Mouse (Mus musculus) ES-Bruce4 (cell line): ENCODE measurements around the gene Tnc. TPM values are rescaled to one million over a fixed set of nuclear protein-coding genes. Genes with fewer than 3 reads are reported as not detected.

Experiments used
- H3K27ac ChIP-seq: 2 replicates; pipeline ENCODE4 v1.5.1; 2012; ENCODE audit warnings: low read length, inconsistent platforms; ENCODE audit not compliant: insufficient read depth
- H3K27me3 ChIP-seq: 2 replicates; pipeline ENCODE4 v1.6.1; 2012; ENCODE audit warnings: mild to moderate bottlenecking, low read length, inconsistent platforms; ENCODE audit not compliant: control insufficient read depth, poor library complexity, insufficient read depth, severe bottlenecking
- H3K36me3 ChIP-seq: 2 replicates; pipeline ENCODE4 v1.6.1; 2012; ENCODE audit warnings: inconsistent platforms, mild to moderate bottlenecking, low read length, moderate library complexity; ENCODE audit not compliant: control insufficient read depth, poor library complexity, insufficient read depth, severe bottlenecking
- H3K4me1 ChIP-seq: one replicate; pipeline ENCODE4 v1.8.1; 2011; ENCODE audit warnings: low read length; ENCODE audit not compliant: control insufficient read depth, insufficient read depth
- H3K4me3 ChIP-seq: 2 replicates; pipeline ENCODE4 v1.5.1; 2011; ENCODE audit warnings: low read depth, mild to moderate bottlenecking, low read length
- H3K9ac ChIP-seq: 2 replicates; pipeline ENCODE4 v1.6.1; 2012; ENCODE audit warnings: low read depth, mild to moderate bottlenecking, inconsistent platforms; ENCODE audit not compliant: poor library complexity, severe bottlenecking
- H3K9me3 ChIP-seq: replicated peaks from 2 replicates; pipeline ENCODE4 v1.6.1; 2012; ENCODE audit warnings: mild to moderate bottlenecking, low read length, inconsistent platforms; ENCODE audit not compliant: control insufficient read depth, poor library complexity, insufficient read depth, severe bottlenecking
- CTCF ChIP-seq: IDR thresholded peaks from one replicate; pipeline ENCODE4 v1.8.1; 2011; ENCODE audit warnings: low read depth, low read length
- EP300 ChIP-seq: IDR thresholded peaks from 2 replicates; pipeline ENCODE4 v1.6.1; 2011; ENCODE audit warnings: low read depth, low read length; ENCODE audit not compliant: insufficient read depth
- POLR2A ChIP-seq: IDR thresholded peaks from one replicate; pipeline ENCODE4 v1.8.1; 2011; ENCODE audit warnings: low read length; ENCODE audit not compliant: insufficient read depth
- polyA plus RNA-seq: library from polyadenylated mRNA; stranded (reverse); fragments of >200 nt; gene quantifications from 2 replicates; pipeline ENCODE4 v1.2.4, GENCODE M21; 2011; ENCODE audit warnings: low read depth; ENCODE audit not compliant: missing spikeins, insufficient read depth, insufficient read length

Tnc gene
- polyA plus RNA-seq, 1 experiment = 8.2 TPM

DNA sequence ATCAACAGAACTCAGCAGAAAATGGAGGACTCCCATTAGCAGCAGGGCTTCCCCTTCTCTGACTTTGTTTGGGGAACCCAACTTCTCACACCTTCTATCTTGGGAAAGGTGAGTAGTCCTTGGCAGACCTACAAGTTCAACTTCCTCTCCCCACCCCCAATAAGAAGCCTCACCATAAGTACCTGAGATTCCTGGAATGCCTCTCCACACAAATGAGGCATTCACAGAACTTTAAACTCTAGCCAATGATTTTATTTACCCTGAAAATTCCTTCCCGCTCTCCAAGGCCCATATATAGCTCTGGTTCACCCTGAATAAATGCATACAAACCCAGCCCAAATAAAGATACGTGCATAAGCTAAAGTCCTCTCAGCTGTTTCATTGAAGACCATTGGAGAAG lies 9.3 kb downstream of the Tnc start:
- no peaks in the 10 kb centered on the region for H3K27me3 ChIP-seq

DNA sequence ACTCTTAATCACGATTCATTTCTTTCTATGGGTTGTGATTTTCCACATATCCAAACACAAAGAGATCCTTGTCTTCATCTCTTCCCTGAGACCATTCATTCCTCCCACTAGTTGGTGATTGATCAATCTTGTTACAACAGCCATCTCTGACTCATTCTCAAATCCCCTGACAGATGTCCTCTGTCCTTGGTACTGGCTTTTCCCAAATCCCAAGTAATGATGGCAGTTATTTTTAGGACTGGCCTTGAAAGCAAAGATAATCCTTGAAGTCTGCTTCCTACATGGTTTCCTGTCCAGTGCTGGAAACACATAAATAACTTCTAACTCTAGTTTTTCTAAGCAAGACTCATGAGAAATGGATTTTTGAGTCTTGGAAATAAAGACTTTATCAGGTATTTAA lies 12.1 kb downstream of the Tnc start:
- Histone ChIP-seq H3K9me3 (no peaks in the 10 kb centered on the region), H3K27ac (no peak overlapping the region), H3K4me3 (no peak overlapping the region), H3K36me3 (no peaks in the 10 kb centered on the region), H3K27me3 (no peaks in the 10 kb centered on the region), H3K9ac (no peak overlapping the region), H3K4me1 (no peaks in the 10 kb centered on the region)
- TF ChIP-seq POLR2A (no peak), EP300 (no peak), CTCF (no peak)

More for the DNA sequence above, 9.3 kb downstream of the Tnc start:
- H3K9me3 ChIP-seq = no peaks in the 10 kb centered on the region
- no peaks in the 10 kb centered on the region for H3K36me3 ChIP-seq
- no peak overlapping the region for H3K9ac ChIP-seq
- H3K27ac ChIP-seq = no peak overlapping the region
- no peaks in the 10 kb centered on the region for H3K4me1 ChIP-seq
- no peak overlapping the region for H3K4me3 ChIP-seq
- no peak for TF ChIP-seq EP300
- TF ChIP-seq POLR2A = no peak
- TF ChIP-seq CTCF = no peak

DNA sequence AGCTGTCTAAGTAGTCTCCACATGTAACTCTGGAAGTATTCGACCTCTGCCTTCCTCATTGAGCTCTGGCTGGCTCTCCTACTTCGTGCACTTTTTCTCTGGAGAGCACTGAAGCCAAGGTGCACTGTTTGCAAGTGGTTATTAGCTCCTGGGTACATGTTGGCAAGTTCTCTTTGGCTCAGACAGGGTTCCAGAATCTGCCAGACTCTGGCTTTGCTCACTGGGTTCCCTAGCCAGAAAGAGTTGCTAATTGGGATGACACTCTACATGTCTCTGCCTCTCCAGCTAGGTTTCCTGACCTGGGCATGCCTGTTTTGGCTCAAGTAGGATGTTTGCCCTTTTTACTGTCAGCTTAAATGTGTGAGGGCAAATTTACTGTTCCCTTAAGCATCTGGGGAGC lies 13.6 kb downstream of the Tnc start:
- H3K4me1 ChIP-seq = no peaks in the 10 kb centered on the region
- TF ChIP-seq EP300 (no peak), POLR2A (no peak), CTCF (no peak)
- H3K9me3 ChIP-seq = no peaks in the 10 kb centered on the region
- no peak overlapping the region for H3K9ac ChIP-seq
- H3K27ac ChIP-seq = no peak overlapping the region
- no peaks in the 10 kb centered on the region for H3K27me3 ChIP-seq
- no peaks in the 10 kb centered on the region for H3K36me3 ChIP-seq
- no peak overlapping the region for H3K4me3 ChIP-seq

DNA sequence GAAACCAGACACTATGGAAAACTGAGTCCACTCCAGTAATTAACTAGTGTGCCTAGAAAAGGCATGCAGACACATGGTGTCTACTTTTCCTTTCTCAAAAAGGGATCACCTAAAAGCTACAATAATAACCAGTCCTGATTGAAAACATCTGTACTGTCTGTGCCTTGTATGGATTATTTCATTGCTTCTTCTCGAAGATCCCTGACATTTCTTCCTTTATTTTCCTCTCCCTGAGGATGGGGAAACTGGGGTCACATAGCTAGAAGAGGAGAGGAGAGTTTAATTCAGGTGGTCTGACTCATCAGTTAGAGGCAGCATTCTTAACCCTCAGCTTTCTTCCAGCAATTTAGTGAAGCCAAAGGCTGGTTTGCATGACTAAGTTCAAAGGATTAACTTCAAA lies 17.3 kb downstream of the Tnc start:
- Histone ChIP-seq H3K36me3 (no peaks in the 10 kb centered on the region), H3K27ac (no peak overlapping the region), H3K9me3 (no peaks in the 10 kb centered on the region), H3K4me1 (no peaks in the 10 kb centered on the region), H3K4me3 (no peak overlapping the region), H3K27me3 (no peaks in the 10 kb centered on the region), H3K9ac (no peak overlapping the region)
- TF ChIP-seq EP300 (no peak), CTCF (no peak), POLR2A (no peak)

DNA sequence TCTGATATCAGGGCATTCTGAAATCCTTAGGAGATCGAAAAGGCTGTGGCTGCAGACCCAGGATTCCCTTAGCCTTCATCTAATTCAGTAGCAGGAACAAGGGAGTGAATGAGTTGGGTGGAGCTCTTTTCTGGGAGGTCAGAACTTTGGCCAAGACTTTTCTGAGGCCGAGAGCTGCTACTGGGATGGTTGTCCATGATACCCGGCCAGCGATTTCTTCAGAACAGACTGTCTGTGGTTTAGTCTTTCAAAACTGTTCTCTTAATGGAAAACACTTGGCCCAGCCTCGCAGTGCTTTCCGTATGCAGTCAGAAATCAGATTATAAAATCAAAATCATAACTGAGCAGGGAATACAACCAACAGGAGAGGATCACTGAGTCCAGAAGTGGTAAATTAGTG lies 21.2 kb downstream of the Tnc start:
- Histone ChIP-seq H3K9ac (no peak overlapping the region), H3K4me3 (no peak overlapping the region), H3K27ac (no peak overlapping the region), H3K4me1 (no peaks in the 10 kb centered on the region), H3K36me3 (no peaks in the 10 kb centered on the region), H3K9me3 (no peaks in the 10 kb centered on the region), H3K27me3 (no peaks in the 10 kb centered on the region)
- TF ChIP-seq POLR2A (no peak), EP300 (no peak)

DNA sequence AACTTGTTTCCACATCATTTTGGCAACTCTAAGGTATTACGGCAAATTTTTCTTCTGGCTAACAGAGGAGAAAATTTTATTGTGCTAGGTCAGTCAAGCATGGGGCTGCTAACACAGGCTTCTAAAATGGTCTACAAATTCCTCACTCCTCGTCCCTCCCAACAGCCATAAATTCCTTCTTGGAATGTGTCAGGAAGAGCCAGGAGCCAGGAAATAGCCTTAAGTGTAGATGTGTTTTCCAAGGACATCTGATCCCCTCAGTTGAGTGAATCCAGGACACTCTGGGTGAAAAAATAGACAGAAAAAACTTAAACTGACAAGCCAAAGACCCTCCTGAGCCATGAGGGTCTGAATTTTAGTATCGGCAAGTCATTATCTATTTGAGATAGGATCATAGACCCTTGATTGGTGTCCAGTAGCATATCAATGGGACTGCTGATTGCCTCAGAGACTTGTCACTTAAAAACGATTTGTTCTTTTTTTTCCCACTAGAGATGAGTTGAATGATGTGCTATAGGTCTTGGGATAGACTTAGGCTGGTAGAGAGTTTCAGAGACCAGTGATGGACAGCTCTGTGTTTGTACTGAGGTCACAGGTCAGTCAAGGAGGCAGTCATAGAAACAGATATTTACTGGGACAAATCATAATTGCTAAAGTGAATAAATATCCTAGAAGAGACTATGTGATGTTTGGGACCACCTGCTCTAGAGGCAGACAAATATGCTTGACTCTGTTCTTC lies 22.6 kb downstream of the Tnc start:
- TF ChIP-seq EP300 = no peak
- TF ChIP-seq CTCF = no peak
- TF ChIP-seq POLR2A = no peak
- no peak overlapping the region for H3K27ac ChIP-seq
- no peak overlapping the region for H3K9ac ChIP-seq
- no peaks in the 10 kb centered on the region for H3K4me1 ChIP-seq
- no peaks in the 10 kb centered on the region for H3K27me3 ChIP-seq
- no peak overlapping the region for H3K4me3 ChIP-seq
- no peaks in the 10 kb centered on the region for H3K36me3 ChIP-seq
- H3K9me3 ChIP-seq = no peaks in the 10 kb centered on the region
